Mouse (Mus musculus): Measurements from ENCODE around the gene Xntrpc. TPM values are rescaled to one million over a fixed set of nuclear protein-coding genes. Genes with fewer than 3 reads are reported as not detected.

Gene Xntrpc
- total and polyA plus RNA-seq, 2 experiments from 2014 or later, result 0.31 TPM; not detected in 1

DNA sequence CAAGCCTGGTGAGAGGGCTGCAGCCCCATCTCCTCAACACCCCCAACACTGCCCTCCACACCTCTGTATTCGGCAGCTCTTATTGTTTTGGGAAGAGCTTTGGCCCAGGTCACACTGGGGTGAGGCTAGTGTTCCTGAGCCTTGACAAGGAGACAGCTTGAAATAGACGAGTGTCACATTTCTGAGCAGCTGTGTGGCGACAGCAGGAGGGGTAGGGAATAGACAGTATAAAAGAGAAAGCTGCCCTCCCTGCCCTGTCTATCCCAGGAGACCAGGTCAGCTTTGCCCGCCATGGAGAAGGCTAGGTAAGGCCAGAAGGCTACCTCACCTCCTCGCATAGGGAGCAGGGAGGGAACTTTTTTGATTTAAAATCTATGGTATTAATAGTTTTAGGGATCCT lies 36.0 kb downstream of the Xntrpc start, which contains the start of gene Art1:
Art1 (plus strand) TSS at position 257 of the 400 bp plus-strand sequence.
- peak within 1 kb of the TSS; percentile 65; the same call in 1 of the 2 replicates for H3K4me2 ChIP-seq (ENCODE audit: low read depth, low read length)
- 40% methylated on average over 5 of the region's 5 CpGs for WGBS
- peaks cover 17% of the 10 kb centered on the region for H3K4me1 ChIP-seq (ENCODE audit: control insufficient read depth, insufficient read depth)
- no peak within 1 kb of the TSS for H3K4me3 ChIP-seq (ENCODE audit: low read depth, low read length)
- H3K36me3 ChIP-seq (replicated peaks; ENCODE audit: control insufficient read depth, insufficient read depth, low read length), result no peaks in the 10 kb centered on the region
- TF ChIP-seq EP300 (IDR thresholded peaks at IDR 0.05; ENCODE audit: low read depth) (no peak), CTCF (IDR thresholded peaks at IDR 0.05; ENCODE audit: low read depth) (no peak)
- DNase-seq (ENCODE audit: low spot score), result no peak
- H3K9me3 ChIP-seq (replicated peaks; ENCODE audit: control insufficient read depth, low read length), result no peaks in the 10 kb centered on the region
- H3K9ac ChIP-seq (replicated peaks; ENCODE audit: low read depth, low read length), result no peak within 1 kb of the TSS
- H3K27me3 ChIP-seq (ENCODE audit: control insufficient read depth, insufficient read depth, low read length), result no peaks in the 10 kb centered on the region
- no peak for ATAC-seq (ENCODE audit: insufficient read depth, low read depth)
- H3K27ac ChIP-seq (ENCODE audit: low read depth), result peak within 1 kb of the TSS; percentile 44

DNA sequence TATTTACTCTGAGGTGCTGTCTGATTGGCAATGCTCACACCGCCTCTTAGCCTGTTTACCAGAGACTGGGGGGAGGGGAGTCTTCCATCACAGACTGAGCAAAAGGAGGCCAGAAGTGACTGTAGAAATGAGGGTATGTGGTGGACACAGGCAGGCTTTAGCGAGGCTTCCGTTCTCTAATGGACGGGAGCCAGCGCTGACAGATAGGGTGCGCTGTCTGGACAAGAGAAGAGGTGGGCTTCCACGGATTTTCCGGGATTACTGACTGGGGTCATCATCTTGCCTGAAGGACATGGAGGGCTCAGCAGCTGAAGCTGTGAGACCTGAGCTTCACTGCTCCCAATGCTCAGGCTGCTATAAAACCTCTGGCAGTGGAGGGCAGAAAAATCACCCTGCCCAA lies 36.7 kb downstream of the Xntrpc start:
- Histone ChIP-seq H3K4me3 (ENCODE audit: low read depth, low read length) (no peak overlapping the region), H3K36me3 (replicated peaks; ENCODE audit: control insufficient read depth, insufficient read depth, low read length) (no peaks in the 10 kb centered on the region), H3K9ac (replicated peaks; ENCODE audit: low read depth, low read length) (no peak overlapping the region), H3K9me3 (replicated peaks; ENCODE audit: control insufficient read depth, low read length) (no peaks in the 10 kb centered on the region), H3K27me3 (ENCODE audit: control insufficient read depth, insufficient read depth, low read length) (no peaks in the 10 kb centered on the region), H3K4me2 (ENCODE audit: low read depth, low read length) (no peak overlapping the region), H3K4me1 (ENCODE audit: control insufficient read depth, insufficient read depth) (peaks cover 22% of the 10 kb centered on the region), H3K27ac (ENCODE audit: low read depth) (no peak overlapping the region)
- WGBS, result 55% methylated on average over 8 of the region's 8 CpGs
- DNase-seq (ENCODE audit: low spot score), result no peak
- no peak for ATAC-seq (ENCODE audit: insufficient read depth, low read depth)
- TF ChIP-seq CTCF (IDR thresholded peaks at IDR 0.05; ENCODE audit: low read depth) (0 out of 2 replicates have a peak, but pooled peaks have one; percentile 0), EP300 (IDR thresholded peaks at IDR 0.05; ENCODE audit: low read depth) (no peak)

GRCm38 (mm10) chr7:102102696-102103095 lies 37.2 kb downstream of the Xntrpc start:
- no peak overlapping the region for H3K9ac ChIP-seq (replicated peaks; ENCODE audit: low read depth, low read length)
- no peak overlapping the region for H3K4me3 ChIP-seq (ENCODE audit: low read depth, low read length)
- no peak for ATAC-seq (ENCODE audit: insufficient read depth, low read depth)
- no peaks in the 10 kb centered on the region for H3K9me3 ChIP-seq (replicated peaks; ENCODE audit: control insufficient read depth, low read length)
- DNase-seq (ENCODE audit: low spot score), result no peak
- H3K27me3 ChIP-seq (ENCODE audit: control insufficient read depth, insufficient read depth, low read length), result no peaks in the 10 kb centered on the region
- peaks cover 22% of the 10 kb centered on the region for H3K4me1 ChIP-seq (ENCODE audit: control insufficient read depth, insufficient read depth)
- WGBS, result 54% methylated on average over 6 of the region's 6 CpGs
- H3K36me3 ChIP-seq (replicated peaks; ENCODE audit: control insufficient read depth, insufficient read depth, low read length), result no peaks in the 10 kb centered on the region
- no peak overlapping the region for H3K27ac ChIP-seq (ENCODE audit: low read depth)
- TF ChIP-seq EP300 (IDR thresholded peaks at IDR 0.05; ENCODE audit: low read depth), result no peak
- no peak for TF ChIP-seq CTCF (IDR thresholded peaks at IDR 0.05; ENCODE audit: low read depth)
- H3K4me2 ChIP-seq (ENCODE audit: low read depth, low read length), result no peak overlapping the region

DNA sequence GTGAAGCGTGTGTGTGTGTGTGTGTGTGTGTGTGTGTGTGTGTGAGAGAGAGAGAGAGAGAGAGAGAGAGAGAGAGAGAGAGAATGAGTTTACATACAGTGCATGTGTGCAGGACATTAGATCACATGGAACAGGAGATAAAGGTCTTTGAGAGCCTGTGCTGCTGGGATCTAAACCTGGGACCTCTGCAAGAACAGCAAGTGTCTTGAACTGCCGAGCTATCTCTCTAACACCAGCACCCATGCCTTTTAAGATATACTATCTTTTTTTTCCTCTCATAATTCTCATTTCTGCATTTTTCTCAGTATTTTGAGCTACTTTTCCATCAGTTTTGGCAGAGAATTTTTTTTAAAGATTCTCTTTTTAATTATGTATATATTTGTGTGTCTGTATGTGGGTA lies 38.0 kb downstream of the Xntrpc start:
- no peak for ATAC-seq (ENCODE audit: insufficient read depth, low read depth)
- no peak for TF ChIP-seq CTCF (IDR thresholded peaks at IDR 0.05; ENCODE audit: low read depth)
- TF ChIP-seq EP300 (IDR thresholded peaks at IDR 0.05; ENCODE audit: low read depth), result no peak
- Histone ChIP-seq H3K27ac (ENCODE audit: low read depth) (no peak overlapping the region), H3K4me2 (ENCODE audit: low read depth, low read length) (no peak overlapping the region), H3K9ac (replicated peaks; ENCODE audit: low read depth, low read length) (no peak overlapping the region), H3K9me3 (replicated peaks; ENCODE audit: control insufficient read depth, low read length) (no peaks in the 10 kb centered on the region), H3K4me1 (ENCODE audit: control insufficient read depth, insufficient read depth) (peaks cover 22% of the 10 kb centered on the region), H3K27me3 (ENCODE audit: control insufficient read depth, insufficient read depth, low read length) (no peaks in the 10 kb centered on the region), H3K4me3 (ENCODE audit: low read depth, low read length) (no peak overlapping the region), H3K36me3 (replicated peaks; ENCODE audit: control insufficient read depth, insufficient read depth, low read length) (no peaks in the 10 kb centered on the region)
- no peak for DNase-seq (ENCODE audit: low spot score)
- WGBS, result 55% methylated on average over 2 of the region's 2 CpGs

DNA sequence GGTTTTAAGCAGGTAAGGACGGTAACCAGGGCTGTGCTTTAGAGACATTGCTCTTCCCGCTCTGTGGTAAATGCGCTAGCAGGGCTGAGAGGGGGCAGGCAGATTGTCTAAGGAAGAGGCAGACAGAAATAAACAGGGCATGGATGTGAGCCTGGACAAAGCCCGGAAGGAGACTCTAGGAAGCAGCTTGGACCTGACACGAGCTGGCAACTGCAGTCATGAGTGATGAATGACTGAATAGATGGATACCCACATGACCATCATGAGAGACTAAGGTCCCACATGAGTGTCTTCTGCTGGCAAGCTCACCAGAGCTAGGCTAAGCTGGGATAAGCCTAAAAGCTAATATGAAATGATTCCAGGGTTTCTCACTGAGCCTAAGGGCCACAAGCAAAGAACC lies 38.6 kb downstream of the Xntrpc start:
- DNase-seq (ENCODE audit: low spot score) (no peak), ATAC-seq (ENCODE audit: insufficient read depth, low read depth) (no peak)
- no peaks in the 10 kb centered on the region for H3K9me3 ChIP-seq (replicated peaks; ENCODE audit: control insufficient read depth, low read length)
- no peak overlapping the region for H3K4me2 ChIP-seq (ENCODE audit: low read depth, low read length)
- H3K4me3 ChIP-seq (ENCODE audit: low read depth, low read length), result no peak overlapping the region
- H3K27ac ChIP-seq (ENCODE audit: low read depth), result no peak overlapping the region
- H3K9ac ChIP-seq (replicated peaks; ENCODE audit: low read depth, low read length), result no peak overlapping the region
- H3K36me3 ChIP-seq (replicated peaks; ENCODE audit: control insufficient read depth, insufficient read depth, low read length), result no peaks in the 10 kb centered on the region
- H3K27me3 ChIP-seq (ENCODE audit: control insufficient read depth, insufficient read depth, low read length), result no peaks in the 10 kb centered on the region
- H3K4me1 ChIP-seq (ENCODE audit: control insufficient read depth, insufficient read depth), result peaks cover 22% of the 10 kb centered on the region
- TF ChIP-seq CTCF (IDR thresholded peaks at IDR 0.05; ENCODE audit: low read depth), result no peak
- no peak for TF ChIP-seq EP300 (IDR thresholded peaks at IDR 0.05; ENCODE audit: low read depth)
- WGBS, result 49% methylated on average over 5 of the region's 5 CpGs

GRCm38 (mm10) chr7:102106700-102107141 lies 41.2 kb downstream of the Xntrpc start:
- Histone ChIP-seq H3K27me3 (ENCODE audit: control insufficient read depth, insufficient read depth, low read length) (no peaks in the 10 kb centered on the region), H3K9ac (replicated peaks; ENCODE audit: low read depth, low read length) (peak overlapping the region; percentile 47), H3K9me3 (replicated peaks; ENCODE audit: control insufficient read depth, low read length) (no peaks in the 10 kb centered on the region), H3K4me1 (ENCODE audit: control insufficient read depth, insufficient read depth) (0 out of 2 replicates have a peak, but pooled peaks cover 6% of the 10 kb centered on the region), H3K36me3 (replicated peaks; ENCODE audit: control insufficient read depth, insufficient read depth, low read length) (no peaks in the 10 kb centered on the region), H3K27ac (ENCODE audit: low read depth) (no peak overlapping the region), H3K4me3 (ENCODE audit: low read depth, low read length) (peak overlapping the region; percentile 32), H3K4me2 (ENCODE audit: low read depth, low read length) (peak overlapping the region; percentile 63)
- TF ChIP-seq CTCF (IDR thresholded peaks at IDR 0.05; ENCODE audit: low read depth), result no peak
- no peak for TF ChIP-seq EP300 (IDR thresholded peaks at IDR 0.05; ENCODE audit: low read depth)
- no peak for DNase-seq (ENCODE audit: low spot score)
- ATAC-seq (ENCODE audit: insufficient read depth, low read depth), result peak; percentile 28; the same call in 1 of the 2 replicates
- WGBS, result 12% methylated on average over 23 of the region's 23 CpGs
